Mouse (Mus musculus) lung, postnatal 36 days (tissue): ENCODE measurements at regions not wholly inside any gene's neighbourhood (a gene's known extent, or its start where the extent isn't known, plus 50 kb on each side); places are given as distances from the start of the nearest gene placed in this dataset.
"Not testable (repeated sequence)": the region's sequence is repeated elsewhere in the genome, so short reads cannot be mapped to it uniquely, and the experiment has no call there.

Experiments
- DNase-seq: peaks from one replicate; pipeline ENCODE4 v3.0.0; 2022; ENCODE audit warnings: mixed read lengths

GRCm38 (mm10) chr3:21891819-21892480 lies 184.5 kb upstream of the Tbl1xr1 start:
- no peak for DNase-seq

- DNase-seq = no peak
Observed at GRCm38 (mm10) chr3:21892864-21893404, 183.5 kb upstream of the Tbl1xr1 start.

- peak; percentile 57 for DNase-seq
Observed at GRCm38 (mm10) chr3:21895551-21895950, 180.9 kb upstream of the Tbl1xr1 start.

GRCm38 (mm10) chr3:21898241-21898640 lies 178.2 kb upstream of the Tbl1xr1 start:
- no peak for DNase-seq

- DNase-seq = peak; percentile 18
Observed at GRCm38 (mm10) chr3:21905384-21906073, 170.9 kb upstream of the Tbl1xr1 start.

GRCm38 (mm10) chr3:21908828-21909227 lies 167.6 kb upstream of the Tbl1xr1 start:
- no peak for DNase-seq

GRCm38 (mm10) chr3:21910080-21910479 lies 166.4 kb upstream of the Tbl1xr1 start:
- no peak for DNase-seq

- DNase-seq = no peak
Observed at GRCm38 (mm10) chr3:21911071-21911470, 165.4 kb upstream of the Tbl1xr1 start.

GRCm38 (mm10) chr3:21917228-21917910 lies 159.1 kb upstream of the Tbl1xr1 start:
- no peak for DNase-seq

GRCm38 (mm10) chr3:21918431-21918830 lies 158.0 kb upstream of the Tbl1xr1 start:
- no peak for DNase-seq

GRCm38 (mm10) chr3:21919931-21920330 lies 156.5 kb upstream of the Tbl1xr1 start:
- DNase-seq = no peak

GRCm38 (mm10) chr3:21931951-21932350 lies 144.5 kb upstream of the Tbl1xr1 start:
- DNase-seq = no peak

- not testable (repeated sequence) for DNase-seq
Observed at GRCm38 (mm10) chr3:21932696-21933095, 143.8 kb upstream of the Tbl1xr1 start.

- DNase-seq = peak; percentile 55
Observed at GRCm38 (mm10) chr3:21934731-21935271, 141.7 kb upstream of the Tbl1xr1 start.

- peak; percentile 98 for DNase-seq
Observed at GRCm38 (mm10) chr3:21935571-21936261, 140.7 kb upstream of the Tbl1xr1 start.

- DNase-seq = no peak
Observed at GRCm38 (mm10) chr3:21936262-21936603, 140.2 kb upstream of the Tbl1xr1 start.

- DNase-seq = no peak
Observed at GRCm38 (mm10) chr3:21936616-21937015, 139.8 kb upstream of the Tbl1xr1 start.

- no peak for DNase-seq
Observed at GRCm38 (mm10) chr3:21937281-21938035, 139.0 kb upstream of the Tbl1xr1 start.

- DNase-seq = peak; percentile 39
Observed at GRCm38 (mm10) chr3:21938071-21938848, 138.2 kb upstream of the Tbl1xr1 start.

- no peak for DNase-seq
Observed at GRCm38 (mm10) chr3:21939738-21940137, 136.7 kb upstream of the Tbl1xr1 start.

GRCm38 (mm10) chr3:21941596-21941995 lies 134.9 kb upstream of the Tbl1xr1 start:
- no peak for DNase-seq
